Mouse (Mus musculus): ENCODE results near the gene Trabd2b.

DNA sequence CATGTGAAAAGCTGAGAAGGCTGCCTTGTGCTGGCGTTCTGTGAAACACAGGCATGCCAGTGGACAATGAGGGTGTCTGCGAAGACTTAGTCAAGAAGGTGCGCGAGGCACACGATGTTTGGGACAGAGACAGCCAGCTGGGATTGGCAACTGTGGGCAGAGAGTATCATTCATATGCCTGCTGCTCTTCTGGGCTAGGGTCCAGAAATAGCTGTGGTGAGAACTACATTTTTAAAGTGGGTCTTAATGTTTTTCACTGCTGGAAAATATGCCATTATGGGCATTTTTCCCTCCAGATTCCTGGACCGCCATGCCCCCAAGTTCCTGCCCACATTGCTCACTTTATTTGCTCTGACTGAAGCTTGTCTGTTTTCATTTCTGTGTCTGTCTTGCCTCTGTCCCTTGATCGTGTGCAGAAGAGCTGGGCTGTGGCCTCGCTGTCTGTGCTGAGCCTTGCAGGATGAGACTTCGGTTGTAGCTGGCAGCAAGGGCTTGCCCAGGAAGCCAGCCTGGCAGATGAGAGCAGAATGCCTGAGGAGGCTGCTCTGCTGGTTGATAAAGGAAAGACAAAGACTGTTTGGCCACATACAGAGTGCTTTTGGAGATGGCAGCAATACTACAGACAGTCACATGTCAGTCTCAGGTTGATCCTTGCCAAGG, 42.0 kb downstream of the Trabd2b start:
- TF ChIP-seq CTCF (IDR thresholded peaks at IDR 0.05) (no peak), EP300 (IDR thresholded peaks at IDR 0.05; ENCODE audit: insufficient read depth, low read depth, low read length) (no peak)

All from heart, adult 2 months (tissue).